Mouse (Mus musculus) midbrain, embryonic 11.5 days (tissue): ENCODE measurements around the gene Rnaseh2b. TPM values are rescaled to one million over a fixed set of nuclear protein-coding genes. Genes with fewer than 3 reads are reported as not detected.

Source experiments
- ATAC-seq: fragments of 200-750 bp; cut with Nextera tagmentation; 2 replicates; pipeline ENCODE4 v1.8.0; 2017; ENCODE audit warnings: moderate TSS enrichment, moderate library complexity; ENCODE audit not compliant: low FRiP score
- DNase-seq: peaks from one replicate; pipeline ENCODE4 v3.0.0; 2015; ENCODE audit warnings: low spot score; ENCODE audit errors: missing footprints
- H3K27ac ChIP-seq: fragments of 300-500 bp; sonication (generic); 2 replicates; pipeline ENCODE4 v1.5.1; 2014; ENCODE audit warnings: low read depth, low read length
- H3K27me3 ChIP-seq: fragments of 300-500 bp; sonication (generic); 2 replicates; pipeline ENCODE4 v1.6.1; 2014; ENCODE audit warnings: mild to moderate bottlenecking, low read length, moderate library complexity, mixed read lengths; ENCODE audit not compliant: control insufficient read depth, insufficient read depth
- H3K36me3 ChIP-seq: fragments of 300-500 bp; sonication (generic); 2 replicates; pipeline ENCODE4 v1.6.1; 2014; ENCODE audit warnings: mild to moderate bottlenecking, low read length, moderate library complexity, mixed read lengths; ENCODE audit not compliant: control insufficient read depth, insufficient read depth
- H3K4me1 ChIP-seq: fragments of 300-500 bp; sonication (generic); 2 replicates; pipeline ENCODE4 v1.6.1; 2014; ENCODE audit warnings: low read length; ENCODE audit not compliant: control insufficient read depth, insufficient read depth
- H3K4me2 ChIP-seq: fragments of 300-500 bp; sonication (generic); 2 replicates; pipeline ENCODE4 v1.6.1; 2014; ENCODE audit warnings: mild to moderate bottlenecking, moderate library complexity
- H3K4me3 ChIP-seq: fragments of 300-500 bp; sonication (generic); 2 replicates; pipeline ENCODE4 v1.5.1; 2014; ENCODE audit warnings: low read depth, low read length
- H3K9ac ChIP-seq: fragments of 300-500 bp; sonication (generic); 2 replicates; pipeline ENCODE4 v1.6.1; 2014; ENCODE audit warnings: low read length
- H3K9me3 ChIP-seq: fragments of 300-500 bp; sonication (generic); 2 replicates; pipeline ENCODE4 v1.6.1; 2016; ENCODE audit warnings: low read length; ENCODE audit not compliant: control insufficient read depth
- WGBS: fragments of 180-500 bp; shearing (Covaris S2); extraction: QIAGEN DNeasy Blood & Tissue Kit; methylation state at CpG from one replicate; pipeline ENCODE4 v1.1.7; 2014; 5-methylcytosine and 5-hydroxymethylcytosine counted together
- polyA plus RNA-seq: library from polyadenylated mRNA; unstranded; fragments of >200 nt; fragmentation: Nextera tagmentation; extraction: Ambion mirVana; gene quantifications from 2 replicates; pipeline ENCODE4 v1.2.1, GENCODE M21; 2014

The Rnaseh2b gene
- polyA plus RNA-seq, 1 experiment from 2014 or later: 78.1 TPM

- Histone ChIP-seq H3K36me3 (no peaks in the 10 kb centered on the region), H3K27me3 (no peaks in the 10 kb centered on the region), H3K4me1 (no peaks in the 10 kb centered on the region), H3K27ac (no peak overlapping the region), H3K4me2 (no peak overlapping the region), H3K9ac (no peak overlapping the region), H3K4me3 (no peak overlapping the region), H3K9me3 (no peaks in the 10 kb centered on the region)
- ATAC-seq (no peak), DNase-seq (no peak)
- WGBS: 83% methylated on average over 5 of the region's 5 CpGs
Measured at GRCm38 (mm10) chr14:62256066-62256465, 36.3 kb upstream of the Rnaseh2b start.

GRCm38 (mm10) chr14:62258125-62258524, 34.3 kb upstream of the Rnaseh2b start:
- no peak overlapping the region for H3K4me3 ChIP-seq
- no peak for DNase-seq
- H3K36me3 ChIP-seq: no peaks in the 10 kb centered on the region
- H3K27ac ChIP-seq: no peak overlapping the region
- H3K4me1 ChIP-seq: no peaks in the 10 kb centered on the region
- no peak overlapping the region for H3K4me2 ChIP-seq
- no peaks in the 10 kb centered on the region for H3K9me3 ChIP-seq
- WGBS: 86% methylated on average over 6 of the region's 6 CpGs
- no peak overlapping the region for H3K9ac ChIP-seq
- ATAC-seq: no peak
- H3K27me3 ChIP-seq: no peaks in the 10 kb centered on the region

- ATAC-seq (no peak), DNase-seq (no peak)
- no peaks in the 10 kb centered on the region for H3K27me3 ChIP-seq
- no peak overlapping the region for H3K4me2 ChIP-seq
- WGBS: 66% methylated on average over 10 of the region's 10 CpGs
- no peak overlapping the region for H3K27ac ChIP-seq
- no peak overlapping the region for H3K9ac ChIP-seq
- H3K36me3 ChIP-seq: no peaks in the 10 kb centered on the region
- no peaks in the 10 kb centered on the region for H3K4me1 ChIP-seq
- H3K9me3 ChIP-seq: no peaks in the 10 kb centered on the region
- H3K4me3 ChIP-seq: no peak overlapping the region
Measured at GRCm38 (mm10) chr14:62258978-62259536, 33.3 kb upstream of the Rnaseh2b start.

- DNase-seq: no peak
- Histone ChIP-seq H3K9ac (no peak overlapping the region), H3K4me3 (no peak overlapping the region), H3K9me3 (no peaks in the 10 kb centered on the region; the same call in 1 of the 2 replicates), H3K4me2 (no peak overlapping the region), H3K27me3 (no peaks in the 10 kb centered on the region), H3K4me1 (no peaks in the 10 kb centered on the region), H3K36me3 (no peaks in the 10 kb centered on the region), H3K27ac (no peak overlapping the region)
- 92% methylated on average over 12 of the region's 12 CpGs for WGBS
- no peak for ATAC-seq
Measured at GRCm38 (mm10) chr14:62270698-62271396, 21.5 kb upstream of the Rnaseh2b start.

GRCm38 (mm10) chr14:62273604-62274003, 18.8 kb upstream of the Rnaseh2b start:
- Histone ChIP-seq H3K4me2 (no peak overlapping the region), H3K9me3 (no peaks in the 10 kb centered on the region), H3K36me3 (no peaks in the 10 kb centered on the region), H3K9ac (no peak overlapping the region), H3K4me1 (no peaks in the 10 kb centered on the region), H3K27ac (no peak overlapping the region), H3K4me3 (no peak overlapping the region), H3K27me3 (no peaks in the 10 kb centered on the region)
- no peak for ATAC-seq
- 96% methylated on average over 3 of the region's 3 CpGs for WGBS
- DNase-seq: no peak

GRCm38 (mm10) chr14:62282974-62283373, 9.4 kb upstream of the Rnaseh2b start:
- DNase-seq (no peak), ATAC-seq (no peak)
- no peak overlapping the region for H3K4me3 ChIP-seq
- H3K27me3 ChIP-seq: no peaks in the 10 kb centered on the region
- no peaks in the 10 kb centered on the region for H3K9me3 ChIP-seq
- no peak overlapping the region for H3K4me2 ChIP-seq
- H3K4me1 ChIP-seq: no peaks in the 10 kb centered on the region
- no peaks in the 10 kb centered on the region for H3K36me3 ChIP-seq
- WGBS: 80% methylated on average over 2 of the region's 2 CpGs
- no peak overlapping the region for H3K9ac ChIP-seq
- no peak overlapping the region for H3K27ac ChIP-seq

GRCm38 (mm10) chr14:62288731-62289130, 3.7 kb upstream of the Rnaseh2b start:
- ATAC-seq (no peak), DNase-seq (no peak)
- no peaks in the 10 kb centered on the region for H3K9me3 ChIP-seq
- H3K36me3 ChIP-seq: no peaks in the 10 kb centered on the region
- no peak overlapping the region for H3K27ac ChIP-seq
- H3K4me3 ChIP-seq: no peak overlapping the region
- peaks cover 10% of the 10 kb centered on the region for H3K4me1 ChIP-seq
- H3K9ac ChIP-seq: no peak overlapping the region
- 95% methylated on average over 3 of the region's 3 CpGs for WGBS
- H3K27me3 ChIP-seq: no peaks in the 10 kb centered on the region
- no peak overlapping the region for H3K4me2 ChIP-seq

GRCm38 (mm10) chr14:62291406-62291987, 892 bp upstream of the Rnaseh2b start:
- H3K9me3 ChIP-seq: no peaks in the 10 kb centered on the region
- H3K36me3 ChIP-seq: no peaks in the 10 kb centered on the region
- H3K4me3 ChIP-seq: no peak overlapping the region
- no peaks in the 10 kb centered on the region for H3K27me3 ChIP-seq
- ATAC-seq (no peak), DNase-seq (peak; percentile 86)
- 92% methylated on average over 1 of the region's 1 CpGs for WGBS
- H3K9ac ChIP-seq: no peak overlapping the region
- no peak overlapping the region for H3K27ac ChIP-seq
- H3K4me2 ChIP-seq: no peak overlapping the region
- peaks cover 10% of the 10 kb centered on the region for H3K4me1 ChIP-seq

GRCm38 (mm10) chr14:62292166-62292487, 262 bp upstream of the Rnaseh2b start:
- DNase-seq (no peak), ATAC-seq (0 out of 2 replicates have a peak, but pooled peaks have one; percentile 23)
- Histone ChIP-seq H3K4me1 (peaks cover 10% of the 10 kb centered on the region), H3K4me3 (peak overlapping the region; percentile 40), H3K4me2 (peak overlapping the region; percentile 63), H3K36me3 (no peaks in the 10 kb centered on the region), H3K27ac (no peak overlapping the region), H3K27me3 (no peaks in the 10 kb centered on the region), H3K9ac (peak overlapping the region; percentile 60; the same call in 1 of the 2 replicates), H3K9me3 (no peaks in the 10 kb centered on the region)
- WGBS: 44% methylated on average over 3 of the region's 7 CpGs
